Mouse (Mus musculus) olfactory bulb, adult 2 months (tissue): Measurements from ENCODE around the gene Ap3b1.

ENCODE experiments used
- CTCF ChIP-seq: fragments of 200-500 bp; IDR thresholded peaks from 2 replicates; pipeline ENCODE4 v1.5.1; 2012; ENCODE audit warnings: low read depth, mild to moderate bottlenecking, low read length, moderate library complexity; ENCODE audit not compliant: insufficient read depth
- POLR2A ChIP-seq: fragments of 200-500 bp; IDR thresholded peaks from 2 replicates; pipeline ENCODE4 v1.6.1; 2012; ENCODE audit warnings: mild to moderate bottlenecking, low read depth, low read length, moderate library complexity; ENCODE audit not compliant: insufficient read depth

DNA sequence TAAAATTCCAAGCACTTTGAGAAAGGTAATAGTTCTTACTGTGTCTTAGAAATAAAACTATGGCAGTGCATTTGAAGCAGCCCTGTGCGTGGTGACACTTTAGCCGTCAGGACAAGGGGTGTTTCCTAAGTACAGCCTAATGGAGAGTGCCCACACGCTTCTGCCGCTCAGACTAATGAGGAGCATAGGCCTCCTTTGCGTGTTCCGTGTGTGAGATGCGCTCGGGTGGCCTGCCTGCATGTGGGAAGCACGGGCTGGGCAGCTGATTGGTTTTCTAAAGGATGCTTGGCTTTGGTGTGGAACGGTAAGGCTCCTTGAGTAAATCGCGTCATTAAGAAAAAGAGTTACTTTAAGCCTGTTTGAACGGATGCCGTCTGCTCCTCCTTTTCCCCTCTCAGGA, 206.4 kb downstream of the Ap3b1 start:
- no peak for TF ChIP-seq CTCF
- no peak for TF ChIP-seq POLR2A
